Mouse (Mus musculus) heart, adult 2 months (tissue): Measurements from ENCODE around the gene Coch.

ENCODE experiments used
- CTCF ChIP-seq: fragments of 200-600 bp; IDR thresholded peaks from 2 replicates; pipeline ENCODE4 v1.8.1; 2022; ENCODE audit warnings: antibody characterized with exemption, mild to moderate bottlenecking, moderate library complexity
- EP300 ChIP-seq: fragments of 200-500 bp; IDR thresholded peaks from 2 replicates; pipeline ENCODE4 v1.6.1; 2011; ENCODE audit warnings: low read depth, low read length, control low read depth; ENCODE audit not compliant: insufficient read depth
- POLR2A ChIP-seq: fragments of 200-500 bp; IDR thresholded peaks from 2 replicates; pipeline ENCODE4 v1.6.1; 2011; ENCODE audit warnings: mild to moderate bottlenecking, low read depth, low read length, control low read depth; ENCODE audit not compliant: insufficient read depth

DNA sequence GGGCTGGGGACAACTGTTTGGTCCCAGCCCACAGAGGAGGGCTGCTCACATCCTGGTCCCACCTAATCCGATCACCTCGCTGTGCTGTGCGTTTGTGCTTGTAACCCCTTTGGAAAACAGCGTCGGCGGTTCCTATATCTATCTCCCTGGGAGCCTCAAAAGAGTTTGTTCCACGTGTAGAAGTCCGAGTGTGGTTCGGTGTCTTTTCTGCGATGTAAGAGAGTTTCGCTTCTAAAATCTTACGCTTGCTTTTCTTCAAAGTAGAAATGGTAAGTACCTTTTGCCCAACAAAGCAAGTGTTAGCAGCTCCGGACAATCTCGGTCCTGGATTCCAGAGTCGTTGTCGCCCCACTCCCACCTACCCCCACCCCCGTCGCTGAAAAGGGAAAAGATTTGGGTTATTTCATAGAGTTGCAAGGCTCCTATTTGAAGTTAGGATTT is 909 bp downstream of the Coch start:
- no peak for TF ChIP-seq CTCF
- TF ChIP-seq POLR2A: no peak
- no peak for TF ChIP-seq EP300
